Mouse (Mus musculus) adrenal gland, postnatal 10 days (tissue): ENCODE data around the gene Uroc1. TPM values are rescaled to one million over a fixed set of nuclear protein-coding genes. Genes with fewer than 3 reads are reported as not detected.

Experiments
- DNase-seq: peaks from one replicate; pipeline ENCODE4 v3.0.0; 2021; ENCODE audit warnings: mixed read lengths
- total RNA-seq, 2 experiments: library from RNA; stranded (reverse); gene quantifications; 2 replicates each; pipeline ENCODE4 v1.2.3; 2021

The Uroc1 gene
- total RNA-seq, 2 experiments from 2014 or later, result 14.8 to 37.5 TPM

DNA sequence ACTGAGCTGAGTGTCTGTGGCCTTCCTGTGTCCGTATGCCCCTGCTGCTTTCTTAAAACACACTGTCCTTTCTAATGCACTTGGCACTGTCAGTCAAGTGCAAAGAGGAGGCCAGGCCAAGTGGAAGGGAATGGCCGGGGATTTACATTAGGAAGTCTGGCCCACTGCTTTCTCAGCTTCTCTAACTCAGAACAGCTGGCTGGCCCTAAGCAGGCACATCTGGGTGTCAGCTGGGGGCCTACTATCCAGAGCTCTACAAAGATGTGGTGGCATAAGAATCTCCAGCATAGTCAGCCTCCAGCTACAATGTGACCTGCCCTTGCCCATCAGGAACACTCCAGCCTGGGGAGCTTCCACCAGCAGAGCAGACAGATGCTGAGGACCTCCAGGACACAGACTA, 16.9 kb downstream of the Uroc1 start:
- DNase-seq, result no peak

GRCm38 (mm10) chr6:90358142-90358541, 25.1 kb downstream of the Uroc1 start:
- no peak for DNase-seq

- DNase-seq, result no peak
These were observed 26.4 kb downstream of the Uroc1 start for GRCm38 (mm10) chr6:90359445-90359844.

- DNase-seq, result peak; percentile 67
These were observed 27.1 kb downstream of the Uroc1 start for GRCm38 (mm10) chr6:90360024-90360781.

GRCm38 (mm10) chr6:90360922-90361614, 28.0 kb downstream of the Uroc1 start:
- no peak for DNase-seq

DNA sequence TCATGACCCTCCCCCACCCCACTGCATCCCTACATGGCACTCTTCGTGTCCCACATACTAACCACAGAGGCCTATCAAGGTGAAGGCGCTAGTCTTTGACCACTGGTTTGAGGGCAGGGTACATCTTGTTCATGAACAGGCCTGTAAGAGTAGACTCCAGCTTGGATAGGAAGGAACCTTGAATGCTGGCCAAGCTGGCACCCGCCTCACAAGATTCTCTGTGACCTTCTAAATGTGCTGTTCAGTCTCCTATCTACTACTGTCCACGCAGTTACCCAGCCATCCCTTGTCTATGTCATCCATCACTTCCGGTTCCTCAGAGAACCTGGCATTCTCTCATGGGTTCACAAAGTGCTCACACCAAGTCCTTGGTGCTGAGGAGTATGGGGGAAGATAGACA, 30.2 kb downstream of the Uroc1 start:
- peak; percentile 65 for DNase-seq

DNA sequence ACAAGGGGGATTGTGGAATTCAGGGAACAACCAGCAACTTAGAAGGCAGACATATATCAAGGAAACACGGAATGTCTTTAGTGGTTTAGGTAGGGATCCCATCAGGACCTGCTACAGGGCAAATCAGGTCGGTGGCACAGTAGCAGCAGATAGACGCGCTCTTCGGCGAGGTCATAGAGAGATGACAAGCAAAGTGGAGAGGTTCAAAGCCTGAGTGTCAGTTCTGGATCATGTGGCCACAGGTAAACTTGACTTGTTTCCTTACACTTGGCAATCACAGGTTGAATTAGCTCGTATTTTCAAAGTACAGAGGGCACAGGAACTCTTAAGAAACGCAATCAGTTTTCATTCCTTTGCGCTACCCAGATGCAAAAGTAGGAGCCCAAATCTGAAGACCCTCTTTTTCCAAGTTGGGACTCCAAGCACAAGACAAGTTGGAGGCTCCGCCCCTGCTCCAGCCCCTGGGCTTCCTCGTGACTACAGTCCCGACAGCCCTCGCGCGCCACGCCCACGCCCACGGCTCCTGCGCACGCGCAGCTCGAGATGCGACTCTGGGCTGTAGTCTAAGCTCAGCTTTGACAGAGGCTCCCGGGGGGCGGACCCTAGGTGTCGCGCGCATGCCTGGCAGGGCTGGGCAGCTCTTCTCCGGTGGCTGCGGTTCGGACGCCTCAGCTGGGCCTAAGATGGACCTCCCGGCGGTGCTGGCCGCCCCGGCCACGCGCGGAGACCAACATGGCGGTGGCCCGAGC, 36.1 kb downstream of the Uroc1 start, which contains the start of gene Zxdc:
Zxdc (plus strand) TSS at position 517 of the 749 bp plus-strand sequence.
- DNase-seq, result peak; percentile 100

GRCm38 (mm10) chr6:90369725-90370553, 36.9 kb downstream of the Uroc1 start:
- DNase-seq, result peak; percentile 54

DNA sequence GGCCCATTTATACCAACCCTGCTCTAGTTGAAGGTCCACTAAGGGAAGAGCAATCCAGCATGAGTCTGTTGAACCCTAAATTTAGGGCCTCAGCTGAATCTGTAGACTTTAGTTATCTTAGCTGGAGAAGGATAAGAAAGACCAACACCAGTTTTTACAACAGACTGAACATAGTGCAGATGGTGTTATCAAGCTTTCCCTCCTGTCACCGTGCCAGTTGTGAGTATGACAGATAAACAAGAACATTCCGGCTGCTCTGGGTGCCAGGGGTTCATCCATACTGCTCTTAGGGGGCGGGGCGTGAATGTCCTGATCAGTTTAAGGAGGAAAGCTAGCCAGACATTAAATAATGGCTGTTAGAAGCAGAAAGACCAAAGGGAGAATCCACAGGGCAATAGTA, 41.6 kb downstream of the Uroc1 start:
- DNase-seq, result no peak

- DNase-seq, result no peak
These were observed 44.6 kb downstream of the Uroc1 start for GRCm38 (mm10) chr6:90377708-90378107.

DNA sequence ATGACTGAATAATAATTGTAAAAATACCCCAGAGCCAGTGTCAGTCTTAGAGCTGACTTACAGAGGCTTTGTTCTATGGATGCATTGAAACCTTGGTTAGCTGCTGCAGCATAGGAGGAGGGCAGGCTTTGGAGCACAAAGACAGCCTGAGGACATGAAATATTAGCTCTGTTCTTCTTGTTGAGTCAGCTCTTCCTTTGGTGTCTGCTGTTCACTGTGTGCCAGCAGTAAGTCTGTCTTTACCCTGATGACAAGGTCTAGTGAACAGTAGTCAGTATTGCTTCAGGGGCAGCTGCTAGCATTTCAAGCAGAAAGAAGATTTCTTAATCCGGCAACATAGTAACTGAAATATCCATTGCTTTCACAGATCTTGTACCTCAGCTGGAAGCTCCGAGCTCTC, 48.4 kb downstream of the Uroc1 start:
- no peak for DNase-seq

GRCm38 (mm10) chr6:90390629-90391028, 57.5 kb downstream of the Uroc1 start:
- DNase-seq, result no peak

DNA sequence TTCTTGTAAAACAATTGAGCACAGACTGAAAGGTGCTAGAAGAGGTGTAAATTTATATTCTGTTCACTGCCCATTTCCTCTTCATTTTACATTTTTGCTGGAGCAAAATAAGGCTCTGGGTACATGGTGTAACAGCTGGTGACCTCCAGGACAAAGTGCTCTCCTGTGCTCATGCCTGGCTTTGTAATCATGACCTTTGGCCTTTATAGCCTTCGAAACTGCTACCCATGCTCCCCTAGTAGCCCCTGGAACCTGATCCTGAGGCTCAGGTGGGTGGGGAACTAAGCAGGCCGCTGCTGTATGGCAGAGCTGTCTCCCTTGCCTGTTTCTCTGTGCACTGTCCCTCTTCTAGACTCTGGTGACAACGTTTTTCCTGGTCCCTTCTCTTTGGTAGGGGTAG, 60.9 kb downstream of the Uroc1 start:
- DNase-seq, result no peak

DNA sequence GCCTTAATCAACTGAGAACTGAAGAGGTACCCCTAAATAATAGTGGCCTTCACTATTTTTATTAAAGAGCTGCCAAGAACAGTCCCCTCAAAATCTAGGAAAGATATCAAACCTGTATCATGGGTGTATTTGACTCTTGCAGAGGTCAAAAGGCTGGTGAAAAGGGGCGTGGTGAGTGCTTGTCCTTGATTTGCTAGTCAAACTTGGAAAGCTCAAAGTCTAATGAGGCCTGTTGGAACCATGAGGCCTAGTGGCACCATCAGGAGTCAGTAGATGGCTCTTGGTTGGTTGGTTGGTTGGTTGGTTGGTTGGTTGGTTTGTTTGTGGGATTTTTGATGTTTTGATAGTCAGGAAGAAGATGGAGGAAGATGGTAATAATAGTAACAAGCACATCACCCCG, 62.7 kb downstream of the Uroc1 start:
- DNase-seq, result no peak

- no peak for DNase-seq
These were observed 64.2 kb downstream of the Uroc1 start for GRCm38 (mm10) chr6:90397291-90397690.

DNA sequence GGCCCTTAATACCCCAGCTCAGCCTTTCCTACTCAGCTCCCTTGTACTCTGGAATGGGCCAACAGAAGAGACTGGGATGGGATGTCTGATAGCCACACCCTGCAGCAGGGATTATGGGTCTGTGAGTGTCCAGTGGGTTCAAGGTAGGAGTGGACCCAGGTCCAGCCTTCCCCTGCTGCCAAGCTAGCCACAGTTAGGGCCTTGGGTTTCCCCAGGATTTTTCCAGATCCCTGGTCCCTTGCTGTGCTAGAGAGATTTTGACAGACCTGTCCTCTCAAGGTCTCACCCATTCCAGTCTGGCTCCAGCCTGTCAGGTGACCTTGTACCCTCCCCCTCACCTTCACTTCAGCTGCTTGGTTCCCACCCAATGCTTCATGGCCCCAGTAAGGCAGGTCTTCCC, 75.5 kb downstream of the Uroc1 start:
- no peak for DNase-seq

DNA sequence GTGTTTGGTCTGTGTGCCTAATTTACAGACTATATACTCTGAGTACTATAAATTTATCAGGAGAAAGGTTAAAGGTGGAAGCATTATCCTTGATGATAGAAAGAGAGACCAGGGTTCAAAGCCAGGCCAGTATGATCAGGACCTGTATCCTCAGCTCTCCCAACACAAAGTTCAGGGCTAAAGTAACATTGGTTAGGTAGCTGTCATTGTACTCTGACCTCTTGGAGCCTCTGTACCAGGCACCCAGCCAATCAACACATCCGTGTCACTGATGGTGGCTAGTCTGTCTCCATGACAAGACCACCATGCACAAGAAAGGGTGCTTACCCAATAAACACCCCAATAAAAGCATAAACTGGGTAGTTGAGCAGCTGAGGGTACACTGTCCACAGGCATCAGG, 77.9 kb downstream of the Uroc1 start:
- no peak for DNase-seq

DNA sequence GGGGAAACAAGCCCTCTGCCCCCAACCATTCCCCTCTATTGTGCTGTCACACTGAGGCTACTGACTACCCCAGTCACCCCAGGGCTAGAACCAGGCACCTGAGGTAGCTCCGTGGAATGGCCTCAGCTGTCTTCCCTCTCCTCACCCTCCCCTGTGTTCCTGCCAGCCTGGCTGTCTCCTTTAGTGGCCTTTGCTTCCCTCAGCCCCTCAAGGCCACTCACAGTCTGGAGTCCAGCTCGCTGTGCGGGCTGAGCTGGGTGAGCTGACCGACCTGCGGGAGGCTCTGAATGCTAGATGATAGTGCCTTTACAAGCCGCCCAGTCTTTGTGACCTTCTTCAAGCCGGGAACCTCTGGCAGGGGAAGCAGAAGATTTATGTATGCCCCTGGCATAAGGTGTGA, 78.8 kb downstream of the Uroc1 start:
- peak; percentile 50 for DNase-seq
